Mouse (Mus musculus): ENCODE data around the gene Cxcl13.

The Cxcl13 gene

GRCm38 (mm10) chr5:95991339-95992292, 34.9 kb downstream of the Cxcl13 start:
- no peak for DNase-seq

GRCm38 (mm10) chr5:95997276-95997675, 40.5 kb downstream of the Cxcl13 start:
- DNase-seq = no peak

GRCm38 (mm10) chr5:96003348-96003747, 46.6 kb downstream of the Cxcl13 start:
- no peak for DNase-seq

- no peak for DNase-seq
These were observed 51.6 kb downstream of the Cxcl13 start for GRCm38 (mm10) chr5:96008274-96008842.

- no peak for DNase-seq
These were observed 52.3 kb downstream of the Cxcl13 start for GRCm38 (mm10) chr5:96009076-96009475.

Data from right cerebral cortex, postnatal 4 days (tissue).